Mouse (Mus musculus) stomach, postnatal 0 days (tissue): Measurements from ENCODE around the gene Elp1. TPM values are rescaled to one million over a fixed set of nuclear protein-coding genes. Genes with fewer than 3 reads are reported as not detected.

Experiments
- ATAC-seq: fragments of 200-750 bp; cut with Nextera tagmentation; 2 replicates; pipeline ENCODE4 v1.8.0; 2017; ENCODE audit not compliant: low FRiP score, low TSS enrichment
- DNase-seq: peaks from one replicate; pipeline ENCODE4 v3.0.0-alpha.2; 2016; ENCODE audit warnings: low spot score
- H3K27ac ChIP-seq: fragments of 300-500 bp; sonication (generic); replicated peaks from 2 replicates; pipeline ENCODE4 v1.5.1; 2014; ENCODE audit warnings: mild to moderate bottlenecking, control low read depth
- H3K27me3 ChIP-seq: fragments of 300-500 bp; sonication (generic); 2 replicates; pipeline ENCODE4 v1.6.1; 2014; ENCODE audit warnings: low read length; ENCODE audit not compliant: control insufficient read depth, insufficient read depth
- H3K36me3 ChIP-seq: fragments of 300-500 bp; sonication (generic); 2 replicates; pipeline ENCODE4 v1.6.1; 2014; ENCODE audit warnings: low read length, mixed read lengths; ENCODE audit not compliant: control insufficient read depth, insufficient read depth
- H3K4me1 ChIP-seq: fragments of 300-500 bp; sonication (generic); replicated peaks from 2 replicates; pipeline ENCODE4 v1.6.1; 2014; ENCODE audit warnings: antibody characterized with exemption; ENCODE audit not compliant: control insufficient read depth, insufficient read depth
- H3K4me2 ChIP-seq: fragments of 300-500 bp; sonication (generic); replicated peaks from 2 replicates; pipeline ENCODE4 v1.6.1; 2014; ENCODE audit warnings: low read depth, mild to moderate bottlenecking, control low read depth, moderate library complexity
- H3K4me3 ChIP-seq: fragments of 300-500 bp; sonication (generic); 2 replicates; pipeline ENCODE4 v1.5.1; 2014; ENCODE audit warnings: low read depth, low read length, control low read depth
- H3K9ac ChIP-seq: fragments of 300-500 bp; sonication (generic); 2 replicates; pipeline ENCODE4 v1.6.1; 2014; ENCODE audit warnings: mild to moderate bottlenecking, low read length, control low read depth, mixed read lengths
- H3K9me3 ChIP-seq: fragments of 300-500 bp; sonication (generic); 2 replicates; pipeline ENCODE4 v1.6.1; 2016; ENCODE audit warnings: low read length; ENCODE audit not compliant: control insufficient read depth
- CTCF ChIP-seq: IDR thresholded peaks from 2 replicates; pipeline ENCODE4 v1.5.1; 2016; ENCODE audit warnings: antibody characterized with exemption, low read depth, mild to moderate bottlenecking, moderate library complexity
- EP300 ChIP-seq: optimal IDR thresholded peaks from 2 replicates; pipeline ENCODE3; 2016; ENCODE audit warnings: antibody characterized with exemption
- WGBS: fragments of 180-500 bp; shearing (Covaris S2); extraction: QIAGEN DNeasy Blood & Tissue Kit; methylation state at CpG from one replicate; pipeline ENCODE4 v1.1.7; 2014; 5-methylcytosine and 5-hydroxymethylcytosine counted together
- polyA plus RNA-seq: library from polyadenylated mRNA; unstranded; fragments of >200 nt; fragmentation: Nextera tagmentation; extraction: Ambion mirVana; gene quantifications from 2 replicates; pipeline ENCODE4 v1.2.1, GENCODE M21; 2015

Elp1 gene
- polyA plus RNA-seq, 1 experiment from 2014 or later, result 11.3 TPM

DNA sequence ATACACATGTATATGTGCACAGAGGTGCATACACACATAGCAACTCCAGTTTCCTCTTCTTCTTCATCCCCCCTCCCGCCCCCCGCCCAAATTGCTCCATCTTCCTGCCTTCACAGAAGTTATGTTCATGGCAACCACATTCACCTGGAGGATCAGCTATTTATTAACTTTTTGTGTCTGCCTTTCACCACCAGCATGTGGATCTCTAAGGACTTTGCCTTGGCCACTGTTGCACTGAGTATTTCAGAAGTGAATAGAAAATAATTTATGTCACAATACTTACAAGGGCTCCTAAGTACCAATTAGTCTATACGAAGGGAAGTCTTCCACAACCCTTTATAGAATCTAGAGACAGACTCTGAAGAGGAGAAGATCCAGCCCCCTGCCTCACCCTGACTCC lies 84.2 kb downstream of the Elp1 start:
- 87% methylated on average over 3 of the region's 3 CpGs for WGBS

DNA sequence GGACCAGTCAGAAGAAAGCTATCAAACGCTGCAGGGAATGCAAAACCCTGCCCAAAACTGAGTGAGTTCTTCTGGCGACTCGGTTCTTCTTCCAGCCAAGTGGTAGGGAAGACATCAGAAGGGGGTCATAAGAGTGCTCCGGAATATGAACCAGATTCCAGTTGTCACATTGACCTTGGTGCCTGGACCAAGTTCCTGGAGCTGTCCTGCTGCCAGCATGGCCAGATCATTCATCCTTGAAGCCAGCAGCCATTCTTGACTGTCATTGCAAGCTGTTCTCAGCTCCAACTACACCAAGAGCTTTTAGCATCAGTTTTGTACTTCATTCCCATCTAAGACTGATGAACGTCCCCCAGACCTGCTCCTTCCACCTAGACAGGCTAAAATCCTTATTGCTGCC lies 85.3 kb downstream of the Elp1 start:
- H3K4me3 ChIP-seq, result no peak overlapping the region
- H3K4me2 ChIP-seq, result no peak overlapping the region
- H3K27ac ChIP-seq, result no peak overlapping the region
- DNase-seq (no peak), ATAC-seq (no peak)
- no peaks in the 10 kb centered on the region for H3K4me1 ChIP-seq
- no peak for TF ChIP-seq CTCF
- no peak for TF ChIP-seq EP300
- H3K9me3 ChIP-seq, result no peaks in the 10 kb centered on the region
- no peaks in the 10 kb centered on the region for H3K27me3 ChIP-seq
- 67% methylated on average over 5 of the region's 5 CpGs for WGBS
- no peak overlapping the region for H3K9ac ChIP-seq
- H3K36me3 ChIP-seq, result no peaks in the 10 kb centered on the region

More for the DNA sequence above, 84.2 kb downstream of the Elp1 start:
- H3K27ac ChIP-seq, result no peak overlapping the region
- no peak overlapping the region for H3K4me2 ChIP-seq
- H3K9me3 ChIP-seq, result no peaks in the 10 kb centered on the region
- TF ChIP-seq CTCF (no peak), EP300 (no peak)
- no peaks in the 10 kb centered on the region for H3K27me3 ChIP-seq
- H3K4me1 ChIP-seq, result no peaks in the 10 kb centered on the region
- H3K9ac ChIP-seq, result no peak overlapping the region
- H3K4me3 ChIP-seq, result no peak overlapping the region
- ATAC-seq (no peak), DNase-seq (no peak)
- no peaks in the 10 kb centered on the region for H3K36me3 ChIP-seq

DNA sequence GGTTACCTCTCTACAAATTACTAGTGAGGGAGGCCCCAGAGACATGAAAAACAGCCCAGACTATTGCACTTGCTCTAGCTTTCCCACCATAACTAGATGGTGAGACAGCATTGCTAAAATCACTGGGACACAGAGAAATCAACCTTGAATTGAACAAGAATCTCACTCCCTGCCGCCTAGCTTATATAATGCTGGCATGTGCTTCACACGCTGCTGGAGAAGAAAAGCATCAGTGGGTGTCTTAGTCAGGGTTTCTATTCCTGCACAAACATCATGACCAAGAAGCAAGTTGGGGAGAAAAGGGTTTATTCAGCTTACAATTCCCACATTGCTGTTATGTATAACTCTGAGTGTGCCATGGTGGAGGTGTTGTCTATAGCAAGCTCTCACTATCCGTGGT lies 89.0 kb downstream of the Elp1 start:
- H3K27ac ChIP-seq, result no peak overlapping the region
- no peak overlapping the region for H3K9ac ChIP-seq
- no peak overlapping the region for H3K4me2 ChIP-seq
- ATAC-seq (no peak), DNase-seq (no peak)
- 86% methylated on average over 3 of the region's 3 CpGs for WGBS
- H3K36me3 ChIP-seq, result no peaks in the 10 kb centered on the region
- no peak for TF ChIP-seq CTCF
- no peak for TF ChIP-seq EP300
- no peaks in the 10 kb centered on the region for H3K4me1 ChIP-seq
- H3K27me3 ChIP-seq, result no peaks in the 10 kb centered on the region
- no peaks in the 10 kb centered on the region for H3K9me3 ChIP-seq
- no peak overlapping the region for H3K4me3 ChIP-seq

DNA sequence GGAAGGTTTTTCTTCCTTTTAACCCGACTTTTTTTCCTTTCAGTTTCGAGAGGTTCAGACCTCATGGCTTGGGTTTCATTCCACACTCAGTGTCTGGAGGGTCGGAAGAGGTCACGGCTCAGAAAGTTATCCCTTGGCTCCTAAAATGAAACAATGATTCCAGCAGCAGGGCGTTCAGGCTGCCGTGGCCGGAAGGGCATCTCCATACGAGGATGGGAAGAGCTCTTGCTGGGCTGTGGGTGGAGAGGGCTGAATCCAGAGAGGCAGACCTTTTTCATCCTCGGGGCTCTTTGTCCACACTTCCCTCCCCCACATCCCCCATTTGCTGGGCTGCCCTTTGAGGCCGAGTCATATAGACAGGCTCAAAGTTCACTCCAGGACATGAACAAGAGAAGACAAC lies 99.9 kb downstream of the Elp1 start:
- no peak for ATAC-seq
- H3K36me3 ChIP-seq, result no peaks in the 10 kb centered on the region

More for the DNA sequence above, 99.9 kb downstream of the Elp1 start:
- no peak for TF ChIP-seq CTCF
- no peak for TF ChIP-seq EP300
- no peak overlapping the region for H3K27ac ChIP-seq
- H3K4me1 ChIP-seq, result no peaks in the 10 kb centered on the region
- H3K9me3 ChIP-seq, result no peaks in the 10 kb centered on the region
- no peak for DNase-seq
- no peaks in the 10 kb centered on the region for H3K27me3 ChIP-seq
- H3K9ac ChIP-seq, result no peak overlapping the region
- H3K4me2 ChIP-seq, result no peak overlapping the region
- 33% methylated on average over 10 of the region's 10 CpGs for WGBS
- no peak overlapping the region for H3K4me3 ChIP-seq

Other genes with a start within 250 kb of the Elp1 start
- gene Gm26657, start 62.3 kb downstream of the Elp1 start, polyA plus RNA-seq, result not detected in 2 replicates
- not detected in 2 replicates for gene Actl7b, start 60.9 kb downstream of the Elp1 start, polyA plus RNA-seq
- not detected in 2 replicates for gene Actl7a, start 58.9 kb downstream of the Elp1 start, polyA plus RNA-seq
- gene Fam206a, start within 50 bp of the Elp1 start, polyA plus RNA-seq, result 4.5 and 4.9 TPM in 2 replicates
- gene Ctnnal1, start 62.9 kb upstream of the Elp1 start, polyA plus RNA-seq, result 9.2 and 9.3 TPM in 2 replicates
- gene Tmem245, start 145.1 kb upstream of the Elp1 start, polyA plus RNA-seq, result 4.0 and 4.9 TPM in 2 replicates
- 0.21 TPM in 2 replicates for gene Frrs1l, start 188.1 kb upstream of the Elp1 start, polyA plus RNA-seq